Mouse (Mus musculus) lung, postnatal 25 days (tissue): ENCODE results near the gene Dgat2l6.

Experiments
- DNase-seq: peaks from one replicate; pipeline ENCODE4 v3.0.0; 2022; ENCODE audit warnings: low spot score

Gene Dgat2l6

GRCm38 (mm10) chrX:100524471-100524870 lies at the start of gene Dgat2l6:
Gene Dgat2l6, plus strand, starts transcription at chrX:100524838.
- DNase-seq: no peak

- peak; percentile 12 for DNase-seq
Measured at GRCm38 (mm10) chrX:100475569-100476223, 48.9 kb upstream of the Dgat2l6 start.

GRCm38 (mm10) chrX:100480317-100480716 lies 44.3 kb upstream of the Dgat2l6 start:
- peak; percentile 72 for DNase-seq

- DNase-seq: no peak
Measured at GRCm38 (mm10) chrX:100493500-100494067, 31.1 kb upstream of the Dgat2l6 start.

GRCm38 (mm10) chrX:100494068-100494978 lies 30.3 kb upstream of the Dgat2l6 start, which contains the start of gene Igbp1:
Gene Igbp1, plus strand, starts transcription at chrX:100494291.
- DNase-seq: peak; percentile 91

- no peak for DNase-seq
Measured at GRCm38 (mm10) chrX:100504175-100504851, 20.3 kb upstream of the Dgat2l6 start.

GRCm38 (mm10) chrX:100508164-100508563 lies 16.5 kb upstream of the Dgat2l6 start:
- no peak for DNase-seq

GRCm38 (mm10) chrX:100509921-100510320 lies 14.7 kb upstream of the Dgat2l6 start:
- no peak for DNase-seq

GRCm38 (mm10) chrX:100516683-100517082 lies 8.0 kb upstream of the Dgat2l6 start:
- no peak for DNase-seq

GRCm38 (mm10) chrX:100517626-100518025 lies 7.0 kb upstream of the Dgat2l6 start:
- DNase-seq: no peak

- DNase-seq: peak; percentile 18
Measured at GRCm38 (mm10) chrX:100518532-100518931, 6.1 kb upstream of the Dgat2l6 start.

- no peak for DNase-seq
Measured at GRCm38 (mm10) chrX:100556026-100556425, 31.4 kb downstream of the Dgat2l6 start.

GRCm38 (mm10) chrX:100565696-100566095 lies 41.1 kb downstream of the Dgat2l6 start:
- no peak for DNase-seq

- DNase-seq: no peak
Measured at GRCm38 (mm10) chrX:100571951-100572350, 47.3 kb downstream of the Dgat2l6 start, which contains the start of gene Awat1. Gene Awat1, plus strand, starts transcription at chrX:100572251.

GRCm38 (mm10) chrX:100594791-100595190 lies 70.2 kb downstream of the Dgat2l6 start, which contains the start of gene P2ry4:
Gene P2ry4, minus strand, starts transcription at chrX:100594869.
- DNase-seq: no peak
